Mouse (Mus musculus): Measurements from ENCODE around the gene Sema5b.

- TF ChIP-seq POLR2A (IDR thresholded peaks at IDR 0.05; ENCODE audit: insufficient read length, low read depth) (no peak), MAX (IDR thresholded peaks at IDR 0.05; ENCODE audit: low read depth) (no peak), MYOG (IDR thresholded peaks at IDR 0.05; ENCODE audit: control insufficient read depth in 1 of 3, insufficient read depth in 1 of 3, insufficient read length in 2 of 3, low read depth in 2 of 3) (no peak)
Observed at GRCm38 (mm10) chr16:35515977-35516612, 24.9 kb upstream of the Sema5b start.
